Mouse (Mus musculus): ENCODE measurements around the gene Prop1. TPM values are rescaled to one million over a fixed set of nuclear protein-coding genes. Genes with fewer than 3 reads are reported as not detected.

The Prop1 gene
- total RNA-seq, 1 experiment, result not detected

DNA sequence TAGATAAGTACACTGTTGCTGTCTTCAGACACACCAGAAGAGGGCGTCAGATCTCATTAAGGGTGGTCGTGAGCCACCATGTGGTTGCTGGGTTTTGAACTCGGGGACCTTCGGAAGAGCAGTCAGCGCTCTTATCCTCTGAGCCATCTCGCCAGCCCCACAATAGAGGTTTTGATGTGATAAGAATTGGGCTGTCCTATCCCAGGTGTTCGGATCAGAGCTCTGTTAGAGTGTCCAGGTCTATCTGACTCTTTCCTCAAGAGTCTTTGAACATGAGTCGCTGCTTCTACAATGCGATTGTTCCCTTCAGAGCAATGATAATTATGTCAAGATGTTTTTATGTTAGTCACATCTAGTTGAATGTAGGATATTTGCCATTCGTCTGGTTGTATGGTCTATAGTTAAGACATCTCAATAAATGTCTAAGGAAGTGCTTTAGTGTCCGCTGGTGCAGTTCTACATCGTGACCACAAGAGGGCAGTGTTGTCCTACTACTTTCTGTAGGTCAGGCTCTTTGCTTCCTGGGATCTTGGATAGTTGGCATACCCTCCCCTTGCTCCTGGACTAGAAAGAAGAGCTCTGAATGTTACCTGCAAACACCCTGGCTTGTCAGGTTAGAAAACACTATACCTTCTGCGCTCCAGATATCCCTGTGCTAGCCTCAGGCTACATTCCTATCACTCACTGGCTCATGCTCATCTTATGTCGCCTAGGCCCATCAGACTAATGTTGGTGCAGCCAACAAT, 13.8 kb downstream of the Prop1 start:
- TF ChIP-seq MAFK (IDR thresholded peaks at IDR 0.05; ENCODE audit: insufficient read depth, low read depth, low read length) (no peak), ZC3H11A (IDR thresholded peaks at IDR 0.05; ENCODE audit: borderline replicate concordance, low read depth, low read length) (peak; percentile 93)
- peak; percentile 60 for DNase-seq (ENCODE audit: low read depth, low spot score)
- H3K4me1 ChIP-seq (ENCODE audit: control insufficient read depth in 2 of 2, insufficient read depth in 2 of 2, low read length in 2 of 2, poor library complexity in 1 of 2), result no peaks in the 10 kb centered on the region
- H3K27ac ChIP-seq (ENCODE audit: insufficient read depth, low read depth, low read length, poor library complexity, severe bottlenecking), result no peak overlapping the region
- H3K9ac ChIP-seq (ENCODE audit: insufficient read depth, low read depth, low read length, poor library complexity, severe bottlenecking), result no peak overlapping the region
- no peaks in the 10 kb centered on the region for H3K36me3 ChIP-seq (ENCODE audit: control insufficient read depth, insufficient read depth, low read length, poor library complexity, severe bottlenecking)
- in situ Hi-C loops (cut with MboI; ENCODE audit: low sequenced_read_pairs in 2 of 2, unreplicated experiment in 2 of 2), result loop anchor here in 1 of 2 experiments (5.0 kb wide), 1 partner anchor 113 kb away; no protein-coding TSS in a partner anchor
- no peak overlapping the region for H3K4me3 ChIP-seq (ENCODE audit: insufficient read depth in 1 of 2, low read depth in 1 of 2, low read length in 2 of 2, poor library complexity in 1 of 2, severe bottlenecking in 1 of 2)
- no peaks in the 10 kb centered on the region for H3K9me3 ChIP-seq (ENCODE audit: control insufficient read depth, insufficient read depth, low read depth, low read length)

GRCm38 (mm10) chr11:50938435-50938834, 15.1 kb downstream of the Prop1 start:
- DNase-seq (ENCODE audit: low read depth, low spot score), result no peak
- Histone ChIP-seq H3K36me3 (ENCODE audit: control insufficient read depth, insufficient read depth, low read length, poor library complexity, severe bottlenecking) (no peaks in the 10 kb centered on the region), H3K4me1 (ENCODE audit: control insufficient read depth in 2 of 2, insufficient read depth in 2 of 2, low read length in 2 of 2, poor library complexity in 1 of 2) (no peaks in the 10 kb centered on the region), H3K9ac (ENCODE audit: insufficient read depth, low read depth, low read length, poor library complexity, severe bottlenecking) (no peak overlapping the region), H3K9me3 (ENCODE audit: control insufficient read depth, insufficient read depth, low read depth, low read length) (no peaks in the 10 kb centered on the region), H3K27ac (ENCODE audit: insufficient read depth, low read depth, low read length, poor library complexity, severe bottlenecking) (no peak overlapping the region), H3K4me3 (ENCODE audit: insufficient read depth in 1 of 2, low read depth in 1 of 2, low read length in 2 of 2, poor library complexity in 1 of 2, severe bottlenecking in 1 of 2) (no peak overlapping the region)
- in situ Hi-C loops (cut with MboI; ENCODE audit: low sequenced_read_pairs in 2 of 2, unreplicated experiment in 2 of 2), result no loop called here
- TF ChIP-seq ZC3H11A (IDR thresholded peaks at IDR 0.05; ENCODE audit: borderline replicate concordance, low read depth, low read length) (no peak), MAFK (IDR thresholded peaks at IDR 0.05; ENCODE audit: insufficient read depth, low read depth, low read length) (no peak)

DNA sequence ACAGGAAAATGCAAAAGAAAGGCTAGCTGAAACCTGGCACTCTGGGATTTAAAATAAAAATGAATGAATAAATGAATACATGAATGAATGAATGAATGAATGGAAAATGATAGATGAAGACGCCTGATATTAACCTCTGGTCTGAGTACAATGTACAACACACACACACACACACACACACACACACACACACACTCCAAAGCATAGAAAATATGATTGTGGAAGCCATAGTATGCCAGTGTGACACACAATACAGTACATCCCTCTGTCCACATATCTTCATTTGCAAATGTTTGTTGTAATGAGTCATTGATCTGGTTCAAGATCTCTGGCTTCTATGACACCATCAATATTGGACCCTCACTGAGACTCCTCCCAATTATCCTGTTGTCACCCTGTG, 21.5 kb downstream of the Prop1 start:
- no peak overlapping the region for H3K27ac ChIP-seq (ENCODE audit: insufficient read depth, low read depth, low read length, poor library complexity, severe bottlenecking)
- H3K36me3 ChIP-seq (ENCODE audit: control insufficient read depth, insufficient read depth, low read length, poor library complexity, severe bottlenecking), result no peaks in the 10 kb centered on the region
- no peak overlapping the region for H3K4me3 ChIP-seq (ENCODE audit: insufficient read depth in 1 of 2, low read depth in 1 of 2, low read length in 2 of 2, poor library complexity in 1 of 2, severe bottlenecking in 1 of 2)
- H3K4me1 ChIP-seq (ENCODE audit: control insufficient read depth in 2 of 2, insufficient read depth in 2 of 2, low read length in 2 of 2, poor library complexity in 1 of 2), result peaks cover 0 to 2% of the 10 kb centered on the region in 2 experiments; a peak in 1 of 4 replicates
- no peak for DNase-seq (ENCODE audit: low read depth, low spot score)
- H3K9me3 ChIP-seq (ENCODE audit: control insufficient read depth, insufficient read depth, low read depth, low read length), result no peaks in the 10 kb centered on the region
- TF ChIP-seq ZC3H11A (IDR thresholded peaks at IDR 0.05; ENCODE audit: borderline replicate concordance, low read depth, low read length) (no peak), MAFK (IDR thresholded peaks at IDR 0.05; ENCODE audit: insufficient read depth, low read depth, low read length) (no peak), ZNF384 (IDR thresholded peaks at IDR 0.05; ENCODE audit: low read depth, low read length) (no peak), CHD2 (IDR thresholded peaks at IDR 0.05; ENCODE audit: low read depth, low read length) (no peak), HCFC1 (IDR thresholded peaks at IDR 0.05; ENCODE audit: borderline replicate concordance, insufficient read depth, low read length) (no peak)
- no peak overlapping the region for H3K9ac ChIP-seq (ENCODE audit: insufficient read depth, low read depth, low read length, poor library complexity, severe bottlenecking)
- in situ Hi-C loops (cut with MboI; ENCODE audit: low sequenced_read_pairs in 2 of 2, unreplicated experiment in 2 of 2), result no loop called here

GRCm38 (mm10) chr11:50931451-50931866, 22.1 kb downstream of the Prop1 start, which contains the start of gene Zfp354b:
TSS of gene Zfp354b (minus strand) at chr11:50931633.
- peak; percentile 79 for DNase-seq (ENCODE audit: low read depth, low spot score)
- TF ChIP-seq ZC3H11A (IDR thresholded peaks at IDR 0.05; ENCODE audit: borderline replicate concordance, low read depth, low read length), result no peak
- peak; percentile 97 for TF ChIP-seq HCFC1 (IDR thresholded peaks at IDR 0.05; ENCODE audit: borderline replicate concordance, insufficient read depth, low read length)
- no peak for TF ChIP-seq CHD2 (IDR thresholded peaks at IDR 0.05; ENCODE audit: low read depth, low read length)
- TF ChIP-seq MAFK (IDR thresholded peaks at IDR 0.05; ENCODE audit: insufficient read depth, low read depth, low read length), result no peak
- TF ChIP-seq ZNF384 (IDR thresholded peaks at IDR 0.05; ENCODE audit: low read depth, low read length), result no peak
- peak within 1 kb of the TSS; percentile 70 for H3K9ac ChIP-seq (ENCODE audit: insufficient read depth, low read depth, low read length, poor library complexity, severe bottlenecking)
- H3K4me3 ChIP-seq (ENCODE audit: insufficient read depth in 1 of 2, low read depth in 1 of 2, low read length in 2 of 2, poor library complexity in 1 of 2, severe bottlenecking in 1 of 2), result peak within 1 kb of the TSS; percentile 65 to 82
- H3K27ac ChIP-seq (ENCODE audit: insufficient read depth, low read depth, low read length, poor library complexity, severe bottlenecking), result no peak within 1 kb of the TSS
- no peaks in the 10 kb centered on the region for H3K36me3 ChIP-seq (ENCODE audit: control insufficient read depth, insufficient read depth, low read length, poor library complexity, severe bottlenecking)
- H3K9me3 ChIP-seq (ENCODE audit: control insufficient read depth, insufficient read depth, low read depth, low read length), result no peaks in the 10 kb centered on the region
- H3K4me1 ChIP-seq (ENCODE audit: control insufficient read depth in 2 of 2, insufficient read depth in 2 of 2, low read length in 2 of 2, poor library complexity in 1 of 2), result peaks cover 0 to 2% of the 10 kb centered on the region in 2 experiments; a peak in 1 of 4 replicates
- in situ Hi-C loops (cut with MboI; ENCODE audit: low sequenced_read_pairs in 2 of 2, unreplicated experiment in 2 of 2), result no loop called here
